8 mouse cellular contexts compared by ENCODE assay signal in the genomic region with DNA sequence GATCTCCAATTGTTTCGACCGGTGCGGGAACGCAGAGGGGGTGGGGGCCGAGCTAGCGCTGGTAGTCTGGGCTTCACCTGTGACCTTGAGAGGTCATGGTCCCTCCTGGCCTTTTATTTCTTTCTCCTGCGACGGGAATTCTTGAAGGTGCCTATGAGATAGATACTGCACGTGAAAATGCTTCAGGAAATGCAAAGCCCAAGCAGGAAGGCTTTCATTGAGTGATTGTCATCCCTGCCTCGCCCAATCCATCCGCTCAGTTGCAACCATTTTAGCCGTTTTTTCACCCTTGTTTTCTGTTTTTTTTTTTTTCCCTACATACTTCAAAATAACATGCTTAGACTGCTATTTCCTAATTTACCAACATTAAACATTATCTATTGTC.
DNase-seq lines count a peak whose midpoint lies in the region; ATAC-seq and TF ChIP-seq lines count a peak whose summit lies in the region.

No protein-coding gene starts in this region.

- H3K4me2 ChIP-seq in CH12.LX (ENCODE audit: insufficient read depth, low read depth, poor library complexity, severe bottlenecking): peak overlapping the region; percentile 12
- peak overlapping the region; percentile 79 for H3K4me2 ChIP-seq in forebrain, embryonic 11.5 days (ENCODE audit: low read depth, low read length, severe bottlenecking)
- peak overlapping the region; percentile 75 for H3K4me2 ChIP-seq in liver, embryonic 11.5 days

- H3K27ac ChIP-seq in heart, embryonic 10.5 days: peak overlapping the region; percentile 90
- H3K27ac ChIP-seq in CH12.LX (ENCODE audit: insufficient read depth, low read depth): no peak overlapping the region
- no peak overlapping the region for H3K27ac ChIP-seq in forebrain, embryonic 11.5 days (ENCODE audit: low read depth, low read length)
- no peak overlapping the region for H3K27ac ChIP-seq in liver, embryonic 11.5 days (ENCODE audit: low read depth, low read length)

- TF ChIP-seq POLR2A in CH12.LX (IDR thresholded peaks at IDR 0.05; ENCODE audit: low read depth, low read length): no peak

- in situ Hi-C loops in CH12.LX (cut with MboI; ENCODE audit: low pct_ligation_motif_present, low pct_unique_long_range_greater_than_20kb, low sequenced_read_pairs): no loop called here

- H3K9ac ChIP-seq in CH12.LX (ENCODE audit: insufficient read depth, low read depth): no peak overlapping the region
- H3K9ac ChIP-seq in forebrain, embryonic 11.5 days (ENCODE audit: low read length): peak overlapping the region; percentile 52
- H3K9ac ChIP-seq in liver, embryonic 11.5 days (ENCODE audit: low read depth, low read length): 0 out of 2 replicates have a peak overlapping the region, but pooled peaks have one; percentile 34

- TF ChIP-seq RAD21 in CH12.LX (IDR thresholded peaks at IDR 0.05; ENCODE audit: low read depth, low read length): no peak

- WGBS in heart, embryonic 10.5 days: 17% methylated on average over 12 of the region's 12 CpGs
- WGBS in forebrain, embryonic 11.5 days: 15% methylated on average over 12 of the region's 12 CpGs
- WGBS in liver, embryonic 11.5 days: 14% methylated on average over 12 of the region's 12 CpGs

- ATAC-seq in forebrain, embryonic 11.5 days (replicated peaks; ENCODE audit: low FRiP score): no peak
- ATAC-seq in liver, embryonic 11.5 days (replicated peaks; ENCODE audit: low FRiP score): no peak
- no peak for ATAC-seq in erythroid progenitor cell, adult 5-6 weeks (replicated peaks; ENCODE audit: low FRiP score, poor library complexity, severe bottlenecking)
- ATAC-seq in monocyte, adult 5-6 weeks (replicated peaks; ENCODE audit: insufficient number of reproducible peaks, low FRiP score, low TSS enrichment, poor library complexity, severe bottlenecking): no peak
- no peak for ATAC-seq in granulocyte monocyte progenitor cell, adult 5-6 weeks (replicated peaks; ENCODE audit: poor library complexity, severe bottlenecking)

- dilution Hi-C loops in CH12.LX (cut with MboI; ENCODE audit: extremely low pct_ligation_motif_present, extremely low pct_unique_long_range_greater_than_20kb, low sequenced_read_pairs): no loop called here

- H3K79me2 ChIP-seq in CH12.LX (replicated peaks; ENCODE audit: control insufficient read depth, extremely low read depth, insufficient read depth, poor library complexity, severe bottlenecking): no peaks in the 10 kb centered on the region

- no peaks in the 10 kb centered on the region for H3K36me3 ChIP-seq in heart, embryonic 10.5 days
- H3K36me3 ChIP-seq in CH12.LX (replicated peaks in 1 of 2; ENCODE audit: control insufficient read depth in 1 of 2, insufficient read depth in 1 of 2, low read length in 1 of 2): no peaks in the 10 kb centered on the region
- no peaks in the 10 kb centered on the region for H3K36me3 ChIP-seq in forebrain, embryonic 11.5 days (ENCODE audit: control insufficient read depth, insufficient read depth, low read length)
- no peaks in the 10 kb centered on the region for H3K36me3 ChIP-seq in liver, embryonic 11.5 days (ENCODE audit: control insufficient read depth, insufficient read depth, low read length)

- TF ChIP-seq CTCF in CH12.LX (conservative IDR thresholded peaks at IDR 0.05 in 1 of 2, IDR thresholded peaks at IDR 0.05 in 1 of 2; ENCODE audit: low read depth in 2 of 2, low read length in 2 of 2): no peak

- H3K9me3 ChIP-seq in heart, embryonic 10.5 days: no peaks in the 10 kb centered on the region
- H3K9me3 ChIP-seq in CH12.LX (replicated peaks; ENCODE audit: low read length): no peaks in the 10 kb centered on the region
- H3K9me3 ChIP-seq in forebrain, embryonic 11.5 days (ENCODE audit: control insufficient read depth, low read length): no peaks in the 10 kb centered on the region
- H3K9me3 ChIP-seq in liver, embryonic 11.5 days (ENCODE audit: control insufficient read depth, low read length): no peaks in the 10 kb centered on the region

- peaks cover 13% of the 10 kb centered on the region for H3K4me1 ChIP-seq in heart, embryonic 10.5 days
- peaks cover 2 to 5% of the 10 kb centered on the region in 2 experiments; a peak in 3 of 4 replicates for H3K4me1 ChIP-seq in CH12.LX (ENCODE audit: control insufficient read depth in 1 of 2, insufficient read depth in 2 of 2)
- 0 out of 2 replicates have a peak, but pooled peaks cover 2% of the 10 kb centered on the region for H3K4me1 ChIP-seq in forebrain, embryonic 11.5 days (replicated peaks; ENCODE audit: control insufficient read depth, insufficient read depth, low read length)
- H3K4me1 ChIP-seq in liver, embryonic 11.5 days (replicated peaks; ENCODE audit: control insufficient read depth, insufficient read depth, low read length): 0 out of 2 replicates have a peak, but pooled peaks cover 2% of the 10 kb centered on the region

- H3K4me3 ChIP-seq in heart, embryonic 10.5 days: peak overlapping the region; percentile 62
- H3K4me3 ChIP-seq in CH12.LX (replicated peaks in 1 of 3; ENCODE audit: low read depth in 2 of 3, low read length in 2 of 3, poor library complexity in 1 of 3): peak overlapping the region in 1 of 3 experiments; percentile 52
- peak overlapping the region; percentile 40 for H3K4me3 ChIP-seq in forebrain, embryonic 11.5 days (ENCODE audit: low read depth, low read length)
- H3K4me3 ChIP-seq in liver, embryonic 11.5 days (ENCODE audit: low read depth, low read length): peak overlapping the region; percentile 44

- TF ChIP-seq EP300 in CH12.LX (IDR thresholded peaks at IDR 0.05; ENCODE audit: low read length): no peak

- no peak for DNase-seq in heart, embryonic 10.5 days (ENCODE audit: low spot score)
- no peak for DNase-seq in heart, adult 11 months
- DNase-seq in CH12.LX (ENCODE audit: extremely low read depth): no peak
- no peak for DNase-seq in forebrain, embryonic 11.5 days (ENCODE audit: low spot score)
- DNase-seq in liver, embryonic 11.5 days (ENCODE audit: low spot score): no peak

- H3K27me3 ChIP-seq in heart, embryonic 10.5 days (ENCODE audit: insufficient read depth, poor library complexity, severe bottlenecking): no peaks in the 10 kb centered on the region
- peaks cover 27% of the 10 kb centered on the region for H3K27me3 ChIP-seq in CH12.LX (replicated peaks)
- H3K27me3 ChIP-seq in forebrain, embryonic 11.5 days (ENCODE audit: control insufficient read depth, insufficient read depth, low read length): no peaks in the 10 kb centered on the region
- H3K27me3 ChIP-seq in liver, embryonic 11.5 days (replicated peaks; ENCODE audit: control insufficient read depth, insufficient read depth, low read length): no peaks in the 10 kb centered on the region

TF ChIP-seq in CH12.LX, 34 proteins besides CTCF, POLR2A, EP300 and RAD21:
- no peak for TF ChIP-seq JUN (IDR thresholded peaks at IDR 0.05; ENCODE audit: insufficient read depth, low read depth, low read length)
- TF ChIP-seq MAZ (IDR thresholded peaks at IDR 0.05; ENCODE audit: low read depth, low read length): no peak
- no peak for TF ChIP-seq RCOR1 (conservative IDR thresholded peaks at IDR 0.05; ENCODE audit: low read depth, low read length)
- TF ChIP-seq GABPA (IDR thresholded peaks at IDR 0.05; ENCODE audit: insufficient replicate concordance, low read depth, low read length): no peak
- TF ChIP-seq IRF4 (IDR thresholded peaks at IDR 0.05; ENCODE audit: low read depth, low read length): no peak
- no peak for TF ChIP-seq MEF2A (IDR thresholded peaks at IDR 0.05; ENCODE audit: borderline replicate concordance, low read depth, low read length)
- no peak for TF ChIP-seq MYC (IDR thresholded peaks at IDR 0.05; ENCODE audit: low read depth, low read length)
- no peak for TF ChIP-seq UBTF (IDR thresholded peaks at IDR 0.05; ENCODE audit: low read depth, low read length)
- no peak for TF ChIP-seq SIN3A (IDR thresholded peaks at IDR 0.05; ENCODE audit: low read length)
- no peak for TF ChIP-seq NELFE (IDR thresholded peaks at IDR 0.05; ENCODE audit: low read depth, low read length)
- TF ChIP-seq TCF12 (IDR thresholded peaks at IDR 0.05; ENCODE audit: low read depth, low read length): no peak
- TF ChIP-seq ZKSCAN1 (IDR thresholded peaks at IDR 0.05; ENCODE audit: borderline replicate concordance, low read depth, low read length): no peak
- TF ChIP-seq MXI1 (IDR thresholded peaks at IDR 0.05; ENCODE audit: low read depth, low read length): no peak
- no peak for TF ChIP-seq USF2 (conservative IDR thresholded peaks at IDR 0.05; ENCODE audit: low read depth, low read length)
- TF ChIP-seq BHLHE40 (IDR thresholded peaks at IDR 0.05; ENCODE audit: low read depth, low read length): no peak
- TF ChIP-seq SMC3 (IDR thresholded peaks at IDR 0.05; ENCODE audit: low read depth, low read length): no peak
- no peak for TF ChIP-seq MAX (IDR thresholded peaks at IDR 0.05; ENCODE audit: low read length)
- no peak for TF ChIP-seq POLR2AphosphoS2 (IDR thresholded peaks at IDR 0.05; ENCODE audit: low read depth, low read length)

Comparison
In these comparisons a context has a peak if more than half of its experiments do, and no peak if none do; other contexts are left out.
1. H3K4me2 ChIP-seq: peak in every context shown above with its lines; median percentile 79 in forebrain, embryonic 11.5 days; 75 in liver, embryonic 11.5 days; 12 in CH12.LX.